Mouse (Mus musculus): ENCODE results near the gene Cldn14. TPM values are rescaled to one million over a fixed set of nuclear protein-coding genes. Genes with fewer than 3 reads are reported as not detected.
A peak's percentile ranks its signal among the peaks of the same experiment; 100 is the strongest.

The Cldn14 gene
- polyA plus RNA-seq, 1 experiment from 2014 or later, result not detected

GRCm38 (mm10) chr16:93934588-93934987 lies 74.0 kb downstream of the Cldn14 start:
- Histone ChIP-seq H3K27ac (ENCODE audit: low read depth, low read length) (no peak overlapping the region), H3K4me2 (ENCODE audit: low read depth, low read length, severe bottlenecking) (no peak overlapping the region), H3K36me3 (ENCODE audit: control insufficient read depth, insufficient read depth, low read length) (no peaks in the 10 kb centered on the region), H3K27me3 (ENCODE audit: control insufficient read depth, insufficient read depth, low read length) (peaks cover 8% of the 10 kb centered on the region; the same call in 1 of the 2 replicates), H3K9ac (ENCODE audit: low read length) (no peak overlapping the region), H3K4me3 (ENCODE audit: low read depth, low read length) (no peak overlapping the region), H3K4me1 (replicated peaks; ENCODE audit: control insufficient read depth, insufficient read depth, low read length) (0 out of 2 replicates have a peak, but pooled peaks cover 2% of the 10 kb centered on the region), H3K9me3 (ENCODE audit: control insufficient read depth, low read length) (no peaks in the 10 kb centered on the region)
- no peak for ATAC-seq (replicated peaks; ENCODE audit: low FRiP score)
- DNase-seq (ENCODE audit: low spot score), result no peak
- 19% methylated on average over 13 of the region's 13 CpGs for WGBS

GRCm38 (mm10) chr16:93932185-93933168 lies 76.2 kb downstream of the Cldn14 start:
- WGBS, result 74% methylated on average over 17 of the region's 17 CpGs
- Histone ChIP-seq H3K9ac (ENCODE audit: low read length) (no peak overlapping the region), H3K4me3 (ENCODE audit: low read depth, low read length) (no peak overlapping the region), H3K27ac (ENCODE audit: low read depth, low read length) (no peak overlapping the region), H3K36me3 (ENCODE audit: control insufficient read depth, insufficient read depth, low read length) (no peaks in the 10 kb centered on the region), H3K4me1 (replicated peaks; ENCODE audit: control insufficient read depth, insufficient read depth, low read length) (no peaks in the 10 kb centered on the region), H3K27me3 (ENCODE audit: control insufficient read depth, insufficient read depth, low read length) (peaks cover 8% of the 10 kb centered on the region; the same call in 1 of the 2 replicates), H3K4me2 (ENCODE audit: low read depth, low read length, severe bottlenecking) (no peak overlapping the region), H3K9me3 (ENCODE audit: control insufficient read depth, low read length) (no peaks in the 10 kb centered on the region)
- ATAC-seq (replicated peaks; ENCODE audit: low FRiP score) (no peak), DNase-seq (ENCODE audit: low spot score) (no peak)

- Histone ChIP-seq H3K27ac (ENCODE audit: low read depth, low read length) (no peak overlapping the region), H3K27me3 (ENCODE audit: control insufficient read depth, insufficient read depth, low read length) (0 out of 2 replicates have a peak, but pooled peaks cover 2% of the 10 kb centered on the region), H3K9me3 (ENCODE audit: control insufficient read depth, low read length) (no peaks in the 10 kb centered on the region), H3K4me1 (replicated peaks; ENCODE audit: control insufficient read depth, insufficient read depth, low read length) (no peaks in the 10 kb centered on the region), H3K9ac (ENCODE audit: low read length) (no peak overlapping the region), H3K4me3 (ENCODE audit: low read depth, low read length) (no peak overlapping the region), H3K36me3 (ENCODE audit: control insufficient read depth, insufficient read depth, low read length) (no peaks in the 10 kb centered on the region), H3K4me2 (ENCODE audit: low read depth, low read length, severe bottlenecking) (no peak overlapping the region)
- DNase-seq (ENCODE audit: low spot score), result no peak
- 93% methylated on average over 17 of the region's 17 CpGs for WGBS
- no peak for ATAC-seq (replicated peaks; ENCODE audit: low FRiP score)
Observed at GRCm38 (mm10) chr16:93929370-93930032, 79.1 kb downstream of the Cldn14 start.

- DNase-seq (ENCODE audit: low spot score), result no peak
- H3K27me3 ChIP-seq (ENCODE audit: control insufficient read depth, insufficient read depth, low read length), result no peaks in the 10 kb centered on the region
- no peaks in the 10 kb centered on the region for H3K36me3 ChIP-seq (ENCODE audit: control insufficient read depth, insufficient read depth, low read length)
- WGBS, result 77% methylated on average over 8 of the region's 8 CpGs
- no peak overlapping the region for H3K4me3 ChIP-seq (ENCODE audit: low read depth, low read length)
- no peaks in the 10 kb centered on the region for H3K9me3 ChIP-seq (ENCODE audit: control insufficient read depth, low read length)
- no peaks in the 10 kb centered on the region for H3K4me1 ChIP-seq (replicated peaks; ENCODE audit: control insufficient read depth, insufficient read depth, low read length)
- H3K4me2 ChIP-seq (ENCODE audit: low read depth, low read length, severe bottlenecking), result no peak overlapping the region
- H3K9ac ChIP-seq (ENCODE audit: low read length), result no peak overlapping the region
- no peak for ATAC-seq (replicated peaks; ENCODE audit: low FRiP score)
- H3K27ac ChIP-seq (ENCODE audit: low read depth, low read length), result no peak overlapping the region
Observed at GRCm38 (mm10) chr16:93925684-93926247, 82.9 kb downstream of the Cldn14 start.

GRCm38 (mm10) chr16:93923788-93924187 lies 84.8 kb downstream of the Cldn14 start:
- 82% methylated on average over 7 of the region's 7 CpGs for WGBS
- ATAC-seq (replicated peaks; ENCODE audit: low FRiP score) (no peak), DNase-seq (ENCODE audit: low spot score) (no peak)
- Histone ChIP-seq H3K27ac (ENCODE audit: low read depth, low read length) (no peak overlapping the region), H3K9me3 (ENCODE audit: control insufficient read depth, low read length) (no peaks in the 10 kb centered on the region), H3K36me3 (ENCODE audit: control insufficient read depth, insufficient read depth, low read length) (no peaks in the 10 kb centered on the region), H3K4me1 (replicated peaks; ENCODE audit: control insufficient read depth, insufficient read depth, low read length) (no peaks in the 10 kb centered on the region), H3K4me2 (ENCODE audit: low read depth, low read length, severe bottlenecking) (no peak overlapping the region), H3K9ac (ENCODE audit: low read length) (no peak overlapping the region), H3K27me3 (ENCODE audit: control insufficient read depth, insufficient read depth, low read length) (no peaks in the 10 kb centered on the region), H3K4me3 (ENCODE audit: low read depth, low read length) (no peak overlapping the region)

- no peaks in the 10 kb centered on the region for H3K4me1 ChIP-seq (replicated peaks; ENCODE audit: control insufficient read depth, insufficient read depth, low read length)
- H3K27me3 ChIP-seq (ENCODE audit: control insufficient read depth, insufficient read depth, low read length), result no peaks in the 10 kb centered on the region
- no peaks in the 10 kb centered on the region for H3K36me3 ChIP-seq (ENCODE audit: control insufficient read depth, insufficient read depth, low read length)
- H3K4me2 ChIP-seq (ENCODE audit: low read depth, low read length, severe bottlenecking), result no peak overlapping the region
- no peak overlapping the region for H3K9ac ChIP-seq (ENCODE audit: low read length)
- DNase-seq (ENCODE audit: low spot score) (no peak), ATAC-seq (replicated peaks; ENCODE audit: low FRiP score) (no peak)
- H3K9me3 ChIP-seq (ENCODE audit: control insufficient read depth, low read length), result no peaks in the 10 kb centered on the region
- 72% methylated on average over 5 of the region's 5 CpGs for WGBS
- no peak overlapping the region for H3K4me3 ChIP-seq (ENCODE audit: low read depth, low read length)
- H3K27ac ChIP-seq (ENCODE audit: low read depth, low read length), result no peak overlapping the region
Observed at GRCm38 (mm10) chr16:93922835-93923389, 85.7 kb downstream of the Cldn14 start.

GRCm38 (mm10) chr16:93920673-93921072 lies 88.0 kb downstream of the Cldn14 start:
- Histone ChIP-seq H3K27ac (ENCODE audit: low read depth, low read length) (no peak overlapping the region), H3K36me3 (ENCODE audit: control insufficient read depth, insufficient read depth, low read length) (no peaks in the 10 kb centered on the region), H3K4me2 (ENCODE audit: low read depth, low read length, severe bottlenecking) (no peak overlapping the region), H3K4me3 (ENCODE audit: low read depth, low read length) (no peak overlapping the region), H3K4me1 (replicated peaks; ENCODE audit: control insufficient read depth, insufficient read depth, low read length) (no peaks in the 10 kb centered on the region), H3K9ac (ENCODE audit: low read length) (no peak overlapping the region), H3K27me3 (ENCODE audit: control insufficient read depth, insufficient read depth, low read length) (no peaks in the 10 kb centered on the region), H3K9me3 (ENCODE audit: control insufficient read depth, low read length) (no peaks in the 10 kb centered on the region)
- WGBS, result 78% methylated on average over 4 of the region's 4 CpGs
- no peak for ATAC-seq (replicated peaks; ENCODE audit: low FRiP score)
- DNase-seq (ENCODE audit: low spot score), result no peak

- Histone ChIP-seq H3K27me3 (ENCODE audit: control insufficient read depth, insufficient read depth, low read length) (no peaks in the 10 kb centered on the region), H3K9me3 (ENCODE audit: control insufficient read depth, low read length) (no peaks in the 10 kb centered on the region), H3K4me2 (ENCODE audit: low read depth, low read length, severe bottlenecking) (no peak overlapping the region), H3K27ac (ENCODE audit: low read depth, low read length) (no peak overlapping the region), H3K9ac (ENCODE audit: low read length) (no peak overlapping the region), H3K4me3 (ENCODE audit: low read depth, low read length) (no peak overlapping the region), H3K36me3 (ENCODE audit: control insufficient read depth, insufficient read depth, low read length) (no peaks in the 10 kb centered on the region), H3K4me1 (replicated peaks; ENCODE audit: control insufficient read depth, insufficient read depth, low read length) (no peaks in the 10 kb centered on the region)
- 83% methylated on average over 20 of the region's 20 CpGs for WGBS
- no peak for DNase-seq (ENCODE audit: low spot score)
- 0 out of 2 replicates have a peak, but pooled peaks have one; percentile 39 for ATAC-seq (replicated peaks; ENCODE audit: low FRiP score)
Observed at GRCm38 (mm10) chr16:93919189-93919588, 89.4 kb downstream of the Cldn14 start.

All from forebrain, embryonic 11.5 days (tissue).